Mouse (Mus musculus): ENCODE measurements around the gene Mtmr11. TPM values are rescaled to one million over a fixed set of nuclear protein-coding genes. Genes with fewer than 3 reads are reported as not detected.
A peak's percentile ranks its signal among the peaks of the same experiment; 100 is the strongest.

Gene Mtmr11
- total and polyA plus RNA-seq, 3 experiments = 0.81 to 2.5 (median 0.83) TPM

DNA sequence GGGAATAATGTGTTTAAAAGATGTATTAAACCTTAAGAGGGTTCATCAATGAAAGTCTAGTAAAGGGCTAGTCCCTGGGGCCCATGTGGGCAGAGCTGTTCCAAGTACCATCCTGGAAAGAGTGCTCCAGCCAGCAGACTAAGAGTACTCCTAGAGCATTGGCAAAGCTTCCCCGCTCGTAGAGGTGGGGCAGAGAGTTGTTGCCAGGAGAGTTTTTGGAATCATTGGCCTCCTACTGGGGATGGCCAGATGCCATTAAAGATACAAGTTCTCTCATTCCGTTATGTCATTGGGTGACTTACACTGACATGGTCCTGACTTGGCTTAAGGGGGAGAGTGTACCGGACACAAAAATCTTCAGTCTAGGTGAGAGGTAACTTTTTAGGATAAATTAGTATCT, 17.7 kb downstream of the Mtmr11 start:
- Histone ChIP-seq H3K27me3 (replicated peaks) (no peaks in the 10 kb centered on the region), H3K79me2 (replicated peaks; ENCODE audit: control insufficient read depth, extremely low read depth, insufficient read depth, poor library complexity, severe bottlenecking) (peaks cover 13% of the 10 kb centered on the region), H3K4me2 (ENCODE audit: insufficient read depth, low read depth, poor library complexity, severe bottlenecking) (no peak overlapping the region), H3K27ac (ENCODE audit: insufficient read depth, low read depth) (no peak overlapping the region), H3K4me1 (ENCODE audit: control insufficient read depth in 1 of 2, insufficient read depth in 2 of 2) (peaks cover 5 to 36% of the 10 kb centered on the region in 2 experiments; a peak in 3 of 4 replicates), H3K4me3 (replicated peaks in 1 of 3; ENCODE audit: low read depth in 2 of 3, low read length in 2 of 3, poor library complexity in 1 of 3) (no peak overlapping the region), H3K36me3 (replicated peaks in 1 of 2; ENCODE audit: control insufficient read depth in 1 of 2, insufficient read depth in 1 of 2, low read length in 1 of 2) (peaks cover 30 to 48% of the 10 kb centered on the region in 2 experiments), H3K9ac (ENCODE audit: insufficient read depth, low read depth) (no peak overlapping the region), H3K9me3 (replicated peaks; ENCODE audit: low read length) (no peaks in the 10 kb centered on the region)
- no peak for DNase-seq (ENCODE audit: extremely low read depth)
- dilution Hi-C loops (cut with MboI; ENCODE audit: extremely low pct_ligation_motif_present, extremely low pct_unique_long_range_greater_than_20kb, low sequenced_read_pairs) = no loop called here
- TF ChIP-seq MXI1 (IDR thresholded peaks at IDR 0.05; ENCODE audit: low read depth, low read length) = no peak
- TF ChIP-seq MAX (IDR thresholded peaks at IDR 0.05; ENCODE audit: low read length) = no peak
- no peak for TF ChIP-seq UBTF (IDR thresholded peaks at IDR 0.05; ENCODE audit: low read depth, low read length)
- no peak for TF ChIP-seq MEF2A (IDR thresholded peaks at IDR 0.05; ENCODE audit: borderline replicate concordance, low read depth, low read length)
- no peak for TF ChIP-seq TBP (conservative IDR thresholded peaks at IDR 0.05; ENCODE audit: low read depth, low read length)
- TF ChIP-seq NELFE (IDR thresholded peaks at IDR 0.05; ENCODE audit: low read depth, low read length) = no peak
- no peak for TF ChIP-seq SIN3A (IDR thresholded peaks at IDR 0.05; ENCODE audit: low read length)
- no peak for TF ChIP-seq JUND (conservative IDR thresholded peaks at IDR 0.05; ENCODE audit: low read depth, low read length)
- TF ChIP-seq E2F4 (IDR thresholded peaks at IDR 0.05; ENCODE audit: insufficient replicate concordance, low read depth, low read length) = no peak
- TF ChIP-seq TCF12 (IDR thresholded peaks at IDR 0.05; ENCODE audit: low read depth, low read length) = no peak
- no peak; the same call in none of the 2 replicates for TF ChIP-seq CHD2 (IDR thresholded peaks at IDR 0.05; ENCODE audit: low read length)
- no peak for TF ChIP-seq RAD21 (IDR thresholded peaks at IDR 0.05; ENCODE audit: low read depth, low read length)
- no peak for TF ChIP-seq NRF1 (IDR thresholded peaks at IDR 0.05; ENCODE audit: low read depth, low read length)
- TF ChIP-seq USF1 (IDR thresholded peaks at IDR 0.05; ENCODE audit: low read depth, low read length) = no peak
- no peak for TF ChIP-seq MYC (IDR thresholded peaks at IDR 0.05; ENCODE audit: low read depth, low read length)
- TF ChIP-seq RCOR1 (conservative IDR thresholded peaks at IDR 0.05; ENCODE audit: low read depth, low read length) = no peak
- no peak for TF ChIP-seq ELF1 (IDR thresholded peaks at IDR 0.05; ENCODE audit: low read depth, low read length)
- no peak for TF ChIP-seq EP300 (IDR thresholded peaks at IDR 0.05; ENCODE audit: low read length)
- no peak for TF ChIP-seq ZMIZ1 (IDR thresholded peaks at IDR 0.05; ENCODE audit: low read depth, low read length)
- TF ChIP-seq SMC3 (IDR thresholded peaks at IDR 0.05; ENCODE audit: low read depth, low read length) = no peak
- in situ Hi-C loops (cut with MboI; ENCODE audit: low pct_ligation_motif_present, low pct_unique_long_range_greater_than_20kb, low sequenced_read_pairs) = no loop called here

DNA sequence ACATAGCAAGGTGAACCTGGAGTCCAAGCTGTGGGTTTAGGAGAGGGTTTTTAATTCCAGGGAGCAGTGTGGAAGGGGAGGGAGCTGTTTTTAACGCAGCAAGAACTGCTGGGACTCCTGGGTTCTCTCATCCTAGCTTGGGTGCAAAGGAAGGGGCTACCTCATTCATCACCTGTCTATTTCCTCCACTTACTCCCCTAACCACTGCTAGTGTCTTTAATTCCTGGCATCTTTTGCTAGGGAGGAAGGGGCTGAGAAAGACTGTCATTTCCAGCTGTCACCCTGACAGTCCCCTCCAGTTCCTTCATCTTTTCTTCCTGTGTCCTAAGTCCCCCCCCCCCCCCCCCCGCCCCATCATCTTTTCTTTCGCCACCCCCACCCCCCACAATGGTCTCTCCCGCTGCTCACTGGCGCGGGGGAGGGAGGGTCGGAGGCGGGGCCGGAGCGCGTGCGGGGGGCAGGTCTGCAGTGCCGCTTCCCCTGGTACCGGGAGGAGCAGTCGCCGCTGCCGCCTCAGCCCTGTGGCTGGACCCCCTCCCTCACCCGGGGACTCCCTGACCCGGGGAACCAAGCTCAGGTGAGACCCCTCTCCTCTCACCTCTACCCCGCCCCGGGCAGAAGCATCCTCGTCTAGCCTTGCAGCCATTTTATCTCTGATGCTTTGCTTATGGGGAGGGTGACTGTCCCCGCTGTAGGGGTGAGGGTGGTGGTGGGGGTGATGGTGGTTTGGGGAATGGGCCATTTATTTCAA, 19.1 kb downstream of the Mtmr11 start, which contains the start of gene Sv2a:
Sv2a (plus strand) TSS at position 425 of the 751 bp plus-strand sequence.
- dilution Hi-C loops (cut with MboI; ENCODE audit: extremely low pct_ligation_motif_present, extremely low pct_unique_long_range_greater_than_20kb, low sequenced_read_pairs) (no loop called here), in situ Hi-C loops (cut with MboI; ENCODE audit: low pct_ligation_motif_present, low pct_unique_long_range_greater_than_20kb, low sequenced_read_pairs) (no loop called here)
- H3K4me2 ChIP-seq (ENCODE audit: insufficient read depth, low read depth, poor library complexity, severe bottlenecking) = peak within 1 kb of the TSS; percentile 90
- no peaks in the 10 kb centered on the region for H3K27me3 ChIP-seq (replicated peaks)
- peak within 1 kb of the TSS; percentile 61 for H3K9ac ChIP-seq (ENCODE audit: insufficient read depth, low read depth)
- peak within 1 kb of the TSS; percentile 56 to 80 (median 59) for H3K4me3 ChIP-seq (replicated peaks in 1 of 3; ENCODE audit: low read depth in 2 of 3, low read length in 2 of 3, poor library complexity in 1 of 3)
- H3K27ac ChIP-seq (ENCODE audit: insufficient read depth, low read depth) = no peak within 1 kb of the TSS
- peaks cover 5 to 27% of the 10 kb centered on the region in 2 experiments; a peak in 3 of 4 replicates for H3K4me1 ChIP-seq (ENCODE audit: control insufficient read depth in 1 of 2, insufficient read depth in 2 of 2)
- peaks cover 20 to 48% of the 10 kb centered on the region in 2 experiments for H3K36me3 ChIP-seq (replicated peaks in 1 of 2; ENCODE audit: control insufficient read depth in 1 of 2, insufficient read depth in 1 of 2, low read length in 1 of 2)
- TF ChIP-seq HCFC1 (IDR thresholded peaks at IDR 0.05; ENCODE audit: low read depth, low read length) (0 out of 2 replicates have a peak, but pooled peaks have one; percentile 15), BHLHE40 (IDR thresholded peaks at IDR 0.05; ENCODE audit: low read depth, low read length) (peak; percentile 48), MAFK (IDR thresholded peaks at IDR 0.05; ENCODE audit: insufficient replicate concordance, low read length) (no peak), SIN3A (IDR thresholded peaks at IDR 0.05; ENCODE audit: low read length) (no peak), PAX5 (IDR thresholded peaks at IDR 0.05; ENCODE audit: low read length) (no peak), USF2 (conservative IDR thresholded peaks at IDR 0.05; ENCODE audit: low read depth, low read length) (no peak), CHD1 (IDR thresholded peaks at IDR 0.05; ENCODE audit: low read depth, low read length) (no peak), MAZ (IDR thresholded peaks at IDR 0.05; ENCODE audit: low read depth, low read length) (peak; percentile 56), POLR2AphosphoS2 (IDR thresholded peaks at IDR 0.05; ENCODE audit: low read depth, low read length) (no peak), RAD21 (IDR thresholded peaks at IDR 0.05; ENCODE audit: low read depth, low read length) (no peak), POLR2A (IDR thresholded peaks at IDR 0.05; ENCODE audit: low read depth, low read length) (peak; percentile 27; the same call in 1 of the 2 replicates), MYC (IDR thresholded peaks at IDR 0.05; ENCODE audit: low read depth, low read length) (no peak), RCOR1 (conservative IDR thresholded peaks at IDR 0.05; ENCODE audit: low read depth, low read length) (no peak), ZKSCAN1 (IDR thresholded peaks at IDR 0.05; ENCODE audit: borderline replicate concordance, low read depth, low read length) (no peak), USF1 (IDR thresholded peaks at IDR 0.05; ENCODE audit: low read depth, low read length) (no peak), NELFE (IDR thresholded peaks at IDR 0.05; ENCODE audit: low read depth, low read length) (peak; percentile 56; the same call in 1 of the 2 replicates)
- no peaks in the 10 kb centered on the region for H3K9me3 ChIP-seq (replicated peaks; ENCODE audit: low read length)
- peaks cover under 1% of the 10 kb centered on the region; the same call in 1 of the 2 replicates for H3K79me2 ChIP-seq (replicated peaks; ENCODE audit: control insufficient read depth, extremely low read depth, insufficient read depth, poor library complexity, severe bottlenecking)
- no peak for DNase-seq (ENCODE audit: extremely low read depth)

All from CH12.LX (cell line).